Mouse (Mus musculus): ENCODE data around the gene Nek8.

- TF ChIP-seq CTCF (IDR thresholded peaks at IDR 0.05; ENCODE audit: control insufficient read depth, insufficient read depth, insufficient replicate concordance, low read depth, low read length), result no peak
- TF ChIP-seq POLR2A (IDR thresholded peaks at IDR 0.05; ENCODE audit: control insufficient read depth, low read depth, low read length), result no peak
Measured at GRCm38 (mm10) chr11:78122815-78123214, 53.7 kb downstream of the Nek8 start.

All from testis, adult 2 months (tissue).